Mouse (Mus musculus) hindbrain, embryonic 11.5 days (tissue): ENCODE measurements around the gene Fbxl17. TPM values are rescaled to one million over a fixed set of nuclear protein-coding genes. Genes with fewer than 3 reads are reported as not detected.

Experiments used
- ATAC-seq: fragments of 200-750 bp; cut with Nextera tagmentation; 2 replicates; pipeline ENCODE4 v1.8.0; 2017; ENCODE audit warnings: mild to moderate bottlenecking, moderate TSS enrichment, moderate library complexity; ENCODE audit not compliant: low FRiP score
- DNase-seq: peaks from one replicate; pipeline ENCODE4 v3.0.0-alpha.2; 2015; ENCODE audit warnings: low spot score
- H3K27ac ChIP-seq: fragments of 300-500 bp; sonication (generic); 2 replicates; pipeline ENCODE4 v1.5.1; 2014; ENCODE audit warnings: mild to moderate bottlenecking, low read depth, low read length
- H3K27me3 ChIP-seq: fragments of 300-500 bp; sonication (generic); 2 replicates; pipeline ENCODE4 v1.6.1; 2014; ENCODE audit warnings: mild to moderate bottlenecking, low read length, moderate library complexity, mixed read lengths; ENCODE audit not compliant: control insufficient read depth, insufficient read depth
- H3K36me3 ChIP-seq: fragments of 300-500 bp; sonication (generic); 2 replicates; pipeline ENCODE4 v1.6.1; 2014; ENCODE audit warnings: mild to moderate bottlenecking, low read length, moderate library complexity, mixed read lengths; ENCODE audit not compliant: control insufficient read depth, insufficient read depth
- H3K4me1 ChIP-seq: fragments of 300-500 bp; sonication (generic); replicated peaks from 2 replicates; pipeline ENCODE4 v1.6.1; 2014; ENCODE audit warnings: low read length, mixed read lengths; ENCODE audit not compliant: control insufficient read depth, insufficient read depth
- H3K4me2 ChIP-seq: fragments of 300-500 bp; sonication (generic); replicated peaks from 2 replicates; pipeline ENCODE4 v1.6.1; 2014; ENCODE audit warnings: mild to moderate bottlenecking, low read depth, low read length
- H3K4me3 ChIP-seq: fragments of 300-500 bp; sonication (generic); 2 replicates; pipeline ENCODE4 v1.5.1; 2014; ENCODE audit warnings: low read depth, low read length
- H3K9ac ChIP-seq: fragments of 300-500 bp; sonication (generic); 2 replicates; pipeline ENCODE4 v1.6.1; 2014; ENCODE audit warnings: low read depth, low read length
- H3K9me3 ChIP-seq: fragments of 300-500 bp; sonication (generic); 2 replicates; pipeline ENCODE4 v1.6.1; 2016; ENCODE audit warnings: low read length; ENCODE audit not compliant: control insufficient read depth
- WGBS: fragments of 180-500 bp; shearing (Covaris S2); extraction: QIAGEN DNeasy Blood & Tissue Kit; methylation state at CpG from one replicate; pipeline ENCODE4 v1.1.7; 2014; 5-methylcytosine and 5-hydroxymethylcytosine counted together
- polyA plus RNA-seq: library from polyadenylated mRNA; unstranded; fragments of >200 nt; fragmentation: Nextera tagmentation; extraction: Ambion mirVana; gene quantifications from 2 replicates; pipeline ENCODE4 v1.2.1, GENCODE M21; 2014

Fbxl17 gene
- polyA plus RNA-seq, 1 experiment from 2014 or later: 9.1 TPM

- no peaks in the 10 kb centered on the region for H3K9me3 ChIP-seq
- H3K36me3 ChIP-seq: no peaks in the 10 kb centered on the region
- H3K27ac ChIP-seq: no peak overlapping the region
- H3K4me2 ChIP-seq: no peak overlapping the region
- no peak overlapping the region for H3K4me3 ChIP-seq
- ATAC-seq (no peak), DNase-seq (no peak)
- H3K4me1 ChIP-seq: no peaks in the 10 kb centered on the region
- no peak overlapping the region for H3K9ac ChIP-seq
- no peaks in the 10 kb centered on the region for H3K27me3 ChIP-seq
- WGBS: 67% methylated on average over 4 of the region's 4 CpGs
Observed at GRCm38 (mm10) chr17:63229111-63229510, 270.7 kb downstream of the Fbxl17 start.

- H3K9ac ChIP-seq: no peak overlapping the region
- no peak overlapping the region for H3K27ac ChIP-seq
- no peaks in the 10 kb centered on the region for H3K4me1 ChIP-seq
- H3K9me3 ChIP-seq: no peaks in the 10 kb centered on the region
- 51% methylated on average over 2 of the region's 2 CpGs for WGBS
- H3K27me3 ChIP-seq: no peaks in the 10 kb centered on the region
- no peaks in the 10 kb centered on the region for H3K36me3 ChIP-seq
- H3K4me2 ChIP-seq: no peak overlapping the region
- no peak overlapping the region for H3K4me3 ChIP-seq
- ATAC-seq (no peak), DNase-seq (no peak)
Observed at GRCm38 (mm10) chr17:63226380-63226779, 273.4 kb downstream of the Fbxl17 start.

GRCm38 (mm10) chr17:63225959-63226358 is 273.9 kb downstream of the Fbxl17 start:
- H3K4me2 ChIP-seq: no peak overlapping the region
- DNase-seq (no peak), ATAC-seq (no peak)
- no peak overlapping the region for H3K4me3 ChIP-seq
- H3K9me3 ChIP-seq: no peaks in the 10 kb centered on the region
- H3K4me1 ChIP-seq: 0 out of 2 replicates have a peak, but pooled peaks cover 2% of the 10 kb centered on the region
- H3K9ac ChIP-seq: no peak overlapping the region
- 86% methylated on average over 1 of the region's 1 CpGs for WGBS
- no peaks in the 10 kb centered on the region for H3K36me3 ChIP-seq
- no peak overlapping the region for H3K27ac ChIP-seq
- no peaks in the 10 kb centered on the region for H3K27me3 ChIP-seq

- DNase-seq (no peak), ATAC-seq (no peak)
- 62% methylated on average over 4 of the region's 4 CpGs for WGBS
- H3K9ac ChIP-seq: no peak overlapping the region
- H3K27me3 ChIP-seq: no peaks in the 10 kb centered on the region
- no peaks in the 10 kb centered on the region for H3K9me3 ChIP-seq
- H3K4me2 ChIP-seq: no peak overlapping the region
- H3K4me3 ChIP-seq: no peak overlapping the region
- 0 out of 2 replicates have a peak, but pooled peaks cover 2% of the 10 kb centered on the region for H3K4me1 ChIP-seq
- H3K27ac ChIP-seq: no peak overlapping the region
- no peaks in the 10 kb centered on the region for H3K36me3 ChIP-seq
Observed at GRCm38 (mm10) chr17:63223675-63224074, 276.1 kb downstream of the Fbxl17 start.

GRCm38 (mm10) chr17:63221632-63222031 is 278.2 kb downstream of the Fbxl17 start:
- Histone ChIP-seq H3K27ac (no peak overlapping the region), H3K4me3 (no peak overlapping the region), H3K36me3 (no peaks in the 10 kb centered on the region), H3K27me3 (no peaks in the 10 kb centered on the region), H3K4me1 (0 out of 2 replicates have a peak, but pooled peaks cover 2% of the 10 kb centered on the region), H3K4me2 (no peak overlapping the region), H3K9me3 (no peaks in the 10 kb centered on the region), H3K9ac (no peak overlapping the region)
- no peak for ATAC-seq
- DNase-seq: no peak
- WGBS: 86% methylated on average over 3 of the region's 3 CpGs

- H3K27ac ChIP-seq: no peak overlapping the region
- no peaks in the 10 kb centered on the region for H3K36me3 ChIP-seq
- 55% methylated on average over 5 of the region's 5 CpGs for WGBS
- H3K4me3 ChIP-seq: no peak overlapping the region
- H3K9ac ChIP-seq: no peak overlapping the region
- DNase-seq: no peak
- H3K4me2 ChIP-seq: no peak overlapping the region
- 0 out of 2 replicates have a peak, but pooled peaks have one; percentile 25 for ATAC-seq
- no peaks in the 10 kb centered on the region for H3K27me3 ChIP-seq
- 0 out of 2 replicates have a peak, but pooled peaks cover 2% of the 10 kb centered on the region for H3K4me1 ChIP-seq
- no peaks in the 10 kb centered on the region for H3K9me3 ChIP-seq
Observed at GRCm38 (mm10) chr17:63220821-63221220, 279.0 kb downstream of the Fbxl17 start.

GRCm38 (mm10) chr17:63217016-63217415 is 282.8 kb downstream of the Fbxl17 start:
- WGBS: 100% methylated on average over 1 of the region's 1 CpGs

GRCm38 (mm10) chr17:63212018-63212417 is 287.8 kb downstream of the Fbxl17 start:
- Histone ChIP-seq H3K27ac (no peak overlapping the region), H3K4me2 (no peak overlapping the region), H3K9me3 (no peaks in the 10 kb centered on the region), H3K27me3 (no peaks in the 10 kb centered on the region), H3K36me3 (no peaks in the 10 kb centered on the region), H3K9ac (no peak overlapping the region), H3K4me3 (no peak overlapping the region), H3K4me1 (no peaks in the 10 kb centered on the region)
- WGBS: 92% methylated on average over 4 of the region's 4 CpGs
- DNase-seq (no peak), ATAC-seq (no peak)

More at GRCm38 (mm10) chr17:63217016-63217415, 282.8 kb downstream of the Fbxl17 start:
- Histone ChIP-seq H3K36me3 (no peaks in the 10 kb centered on the region), H3K4me1 (0 out of 2 replicates have a peak, but pooled peaks cover 2% of the 10 kb centered on the region), H3K4me2 (no peak overlapping the region), H3K9ac (no peak overlapping the region), H3K4me3 (no peak overlapping the region), H3K27ac (no peak overlapping the region), H3K9me3 (no peaks in the 10 kb centered on the region), H3K27me3 (no peaks in the 10 kb centered on the region)
- ATAC-seq (no peak), DNase-seq (no peak)

GRCm38 (mm10) chr17:63209151-63209550 is 290.7 kb downstream of the Fbxl17 start:
- no peaks in the 10 kb centered on the region for H3K27me3 ChIP-seq
- WGBS: 93% methylated on average over 6 of the region's 6 CpGs
- H3K9ac ChIP-seq: no peak overlapping the region
- no peaks in the 10 kb centered on the region for H3K36me3 ChIP-seq
- ATAC-seq: no peak
- no peak overlapping the region for H3K27ac ChIP-seq
- no peaks in the 10 kb centered on the region for H3K4me1 ChIP-seq
- H3K9me3 ChIP-seq: no peaks in the 10 kb centered on the region
- no peak overlapping the region for H3K4me2 ChIP-seq
- DNase-seq: no peak
- no peak overlapping the region for H3K4me3 ChIP-seq
